Mouse (Mus musculus) lung, adult 2 months (tissue): ENCODE measurements around the gene Rbms3.

Experiments used
- CTCF ChIP-seq: fragments of 200-500 bp; IDR thresholded peaks from 2 replicates; pipeline ENCODE4 v1.5.1; 2011; ENCODE audit warnings: mild to moderate bottlenecking, low read length, control low read depth; ENCODE audit not compliant: insufficient read depth
- POLR2A ChIP-seq: fragments of 200-500 bp; IDR thresholded peaks from 2 replicates; pipeline ENCODE4 v1.6.1; 2011; ENCODE audit warnings: low read depth, mild to moderate bottlenecking, control low read depth, low read length, borderline replicate concordance; ENCODE audit errors: extremely low read depth

- TF ChIP-seq CTCF (no peak), POLR2A (no peak)
Measured at GRCm38 (mm10) chr9:116592486-116592885, 1037.2 kb downstream of the Rbms3 start.
